In genomic region chr16:59604078-59604781, GRCm38 (mm10) we compare ENCODE assay signal across 10 mouse cellular contexts. TPM values are rescaled to one million over a fixed set of nuclear protein-coding genes. Genes with fewer than 3 reads are reported as not detected.
DNase-seq lines count a peak whose midpoint lies in the region; ATAC-seq lines count a peak whose summit lies in the region.
"Had no signal": no experiment of that assay in that cellular context is flagged by ENCODE, and none has a peak within 500 bp of the region (broad histone marks: within the 10 kb centered on the region; RNA-seq: fewer than 3 reads in every experiment).

No protein-coding gene starts in this region.

- no peak overlapping the region for H3K9ac ChIP-seq in kidney, embryonic 14.5 days (ENCODE audit: low read depth, low read length)
- H3K9ac ChIP-seq in hindbrain, embryonic 14.5 days, result peak overlapping the region; percentile 6; the same call in 1 of the 2 replicates
- no peak overlapping the region for H3K9ac ChIP-seq in intestine, embryonic 15.5 days

- no peaks in the 10 kb centered on the region for H3K27me3 ChIP-seq in kidney, embryonic 14.5 days (ENCODE audit: control insufficient read depth, insufficient read depth, low read length)
- H3K27me3 ChIP-seq in hindbrain, embryonic 14.5 days (ENCODE audit: control insufficient read depth, insufficient read depth, low read length), result 0 out of 2 replicates have a peak, but pooled peaks cover 5% of the 10 kb centered on the region
- no peaks in the 10 kb centered on the region for H3K27me3 ChIP-seq in intestine, embryonic 15.5 days (replicated peaks)

- H3K9me3 ChIP-seq in kidney, embryonic 14.5 days (ENCODE audit: control insufficient read depth, low read length), result no peaks in the 10 kb centered on the region; the same call in 1 of the 2 replicates
- H3K9me3 ChIP-seq in hindbrain, embryonic 14.5 days (ENCODE audit: control insufficient read depth, low read length), result no peaks in the 10 kb centered on the region
- no peaks in the 10 kb centered on the region for H3K9me3 ChIP-seq in intestine, embryonic 15.5 days

- no peak for DNase-seq in kidney, postnatal 14 days
- DNase-seq in brain, adult 2 months (ENCODE audit: low read depth, low spot score), result peak; percentile 12
- DNase-seq in hindbrain, embryonic 14.5 days (ENCODE audit: low spot score), result peak; percentile 68
- no peak for DNase-seq in right cerebral cortex, postnatal 14 days
- no peak for DNase-seq in left cerebral cortex, postnatal 10 days (ENCODE audit: extremely low spot score in 1 of 2, low spot score in 2 of 2)
- DNase-seq: adrenal gland, adult 2 months had no signal

- no peaks in the 10 kb centered on the region for H3K36me3 ChIP-seq in kidney, embryonic 14.5 days (ENCODE audit: control insufficient read depth, insufficient read depth, low read length)
- H3K36me3 ChIP-seq in hindbrain, embryonic 14.5 days (replicated peaks; ENCODE audit: control insufficient read depth, insufficient read depth), result no peaks in the 10 kb centered on the region
- no peaks in the 10 kb centered on the region for H3K36me3 ChIP-seq in intestine, embryonic 15.5 days

- WGBS in kidney, embryonic 14.5 days, result 22% methylated on average over 15 of the region's 15 CpGs
- 14% methylated on average over 15 of the region's 15 CpGs for WGBS in hindbrain, embryonic 14.5 days
- 75% methylated on average over 15 of the region's 15 CpGs for WGBS in intestine, embryonic 15.5 days

- peak; percentile 51; the same call in 1 of the 2 replicates for ATAC-seq in kidney, embryonic 14.5 days (ENCODE audit: low FRiP score, low TSS enrichment)
- peak; percentile 90 for ATAC-seq in hindbrain, embryonic 14.5 days (ENCODE audit: low FRiP score)
- peak; percentile 87 for ATAC-seq in monocyte, adult 5-6 weeks (replicated peaks; ENCODE audit: insufficient number of reproducible peaks, low FRiP score, low TSS enrichment, poor library complexity, severe bottlenecking)
- ATAC-seq in intestine, embryonic 15.5 days, result no peak

- no peak overlapping the region for H3K27ac ChIP-seq in kidney, embryonic 14.5 days (ENCODE audit: low read depth, low read length)
- H3K27ac ChIP-seq in hindbrain, embryonic 14.5 days, result peak overlapping the region; percentile 57; the same call in 1 of the 2 replicates
- H3K27ac ChIP-seq in intestine, embryonic 15.5 days, result no peak overlapping the region

- H3K4me1 ChIP-seq in kidney, embryonic 14.5 days (ENCODE audit: control insufficient read depth, insufficient read depth, low read length), result no peaks in the 10 kb centered on the region
- H3K4me1 ChIP-seq in hindbrain, embryonic 14.5 days (replicated peaks; ENCODE audit: control insufficient read depth, insufficient read depth, low read length), result peaks cover 6% of the 10 kb centered on the region
- peaks cover 4% of the 10 kb centered on the region; the same call in 1 of the 2 replicates for H3K4me1 ChIP-seq in intestine, embryonic 15.5 days (replicated peaks)

- no peak overlapping the region for H3K4me3 ChIP-seq in kidney, embryonic 14.5 days (ENCODE audit: low read length)
- peak overlapping the region; percentile 24 for H3K4me3 ChIP-seq in hindbrain, embryonic 14.5 days (replicated peaks; ENCODE audit: low read length)
- no peak overlapping the region for H3K4me3 ChIP-seq in intestine, embryonic 15.5 days (replicated peaks)

- H3K4me2 ChIP-seq in kidney, embryonic 14.5 days (replicated peaks; ENCODE audit: low read depth, low read length), result peak overlapping the region; percentile 33
- peak overlapping the region; percentile 61 for H3K4me2 ChIP-seq in hindbrain, embryonic 14.5 days (replicated peaks)
- H3K4me2 ChIP-seq in intestine, embryonic 15.5 days (replicated peaks), result no peak overlapping the region
- H3K4me2 ChIP-seq: liver, embryonic 11.5 days had no signal

- intact Hi-C loops in left cerebral cortex, postnatal 10 days (cut with DNase I), result loop anchor here (5.0 kb wide), 1 partner anchor 52 kb away; no protein-coding TSS in a partner anchor

RNA-seq across cellular contexts. Expression of gene Crybg3, which starts 3.5 kb away (rescaled TPM):
- 11.8 and 12.7 TPM in 2 replicates for polyA plus RNA-seq in kidney, embryonic 14.5 days (2014; fragmentation: Nextera tagmentation; extraction: Ambion mirVana)
- 2.5 and 3.6 TPM in 2 replicates for polyA plus RNA-seq in hindbrain, embryonic 14.5 days (2014; fragmentation: Nextera tagmentation; extraction: Ambion mirVana)
- total RNA-seq in monocyte, adult 5-6 weeks (2017), result 43.5 to 49.4 TPM (median 45.0 TPM) in 3 replicates
- 5.5 and 5.6 TPM in 2 replicates for polyA plus RNA-seq in intestine, embryonic 15.5 days (2015; fragmentation: Nextera tagmentation; extraction: Ambion mirVana)
- total RNA-seq in left cerebral cortex, postnatal 10 days (2021), result 1 to 10 TPM; 4.6 to 6.1 TPM

RNA-seq across cellular contexts. Expression of gene Arl6, which starts 35.0 kb away (rescaled TPM):
- polyA plus RNA-seq in kidney, embryonic 14.5 days (2014; fragmentation: Nextera tagmentation; extraction: Ambion mirVana), result 42.0 and 44.2 TPM in 2 replicates
- 55.1 and 61.5 TPM in 2 replicates for polyA plus RNA-seq in hindbrain, embryonic 14.5 days (2014; fragmentation: Nextera tagmentation; extraction: Ambion mirVana)
- 0.38 to 1.2 TPM in 2 of 3 replicates, not detected in the other for total RNA-seq in monocyte, adult 5-6 weeks (2017)
- polyA plus RNA-seq in intestine, embryonic 15.5 days (2015; fragmentation: Nextera tagmentation; extraction: Ambion mirVana), result 18.0 and 22.2 TPM in 2 replicates
- 10 to 100 TPM; 34.5 to 38.7 TPM for total RNA-seq in left cerebral cortex, postnatal 10 days (2021)

Comparison
In these comparisons a context has a peak if more than half of its experiments do, and no peak if none do; other contexts are left out.
1. DNase-seq: peak in brain, adult 2 months (single experiment) and hindbrain, embryonic 14.5 days (single experiment); none in kidney, postnatal 14 days (single experiment), right cerebral cortex, postnatal 14 days (single experiment) and left cerebral cortex, postnatal 10 days (0 of 2).